Mouse (Mus musculus) brain, embryonic 14.5 days (tissue): ENCODE results near the gene Insl3. TPM values are rescaled to one million over a fixed set of nuclear protein-coding genes. Genes with fewer than 3 reads are reported as not detected.
A peak's percentile ranks its signal among the peaks of the same experiment; 100 is the strongest.

Experiments
- DNase-seq: peaks from one replicate; pipeline ENCODE4 v3.0.0-alpha.2; 2011; ENCODE audit warnings: low read depth
- CTCF ChIP-seq: fragments of 200-500 bp; IDR thresholded peaks from 2 replicates; pipeline ENCODE4 v1.5.1; 2012; ENCODE audit warnings: inconsistent platforms, mild to moderate bottlenecking, moderate library complexity, borderline replicate concordance; ENCODE audit not compliant: insufficient read depth, insufficient read length; ENCODE audit errors: extremely low read depth
- POLR2A ChIP-seq: fragments of 200-500 bp; IDR thresholded peaks from 2 replicates; pipeline ENCODE4 v1.6.1; 2012; ENCODE audit warnings: mild to moderate bottlenecking, inconsistent platforms, borderline replicate concordance; ENCODE audit not compliant: poor library complexity, insufficient read depth, insufficient read length, severe bottlenecking; ENCODE audit errors: extremely low read depth
- polyA plus RNA-seq: library from polyadenylated mRNA; depleted of rRNA; stranded (reverse); fragments of >200 nt; gene quantifications from 2 replicates; pipeline ENCODE4 v1.2.3, GENCODE M21; 2012; rRNA removed

The Insl3 gene
- polyA plus RNA-seq, result 0.60 and 1.1 TPM in 2 replicates

DNA sequence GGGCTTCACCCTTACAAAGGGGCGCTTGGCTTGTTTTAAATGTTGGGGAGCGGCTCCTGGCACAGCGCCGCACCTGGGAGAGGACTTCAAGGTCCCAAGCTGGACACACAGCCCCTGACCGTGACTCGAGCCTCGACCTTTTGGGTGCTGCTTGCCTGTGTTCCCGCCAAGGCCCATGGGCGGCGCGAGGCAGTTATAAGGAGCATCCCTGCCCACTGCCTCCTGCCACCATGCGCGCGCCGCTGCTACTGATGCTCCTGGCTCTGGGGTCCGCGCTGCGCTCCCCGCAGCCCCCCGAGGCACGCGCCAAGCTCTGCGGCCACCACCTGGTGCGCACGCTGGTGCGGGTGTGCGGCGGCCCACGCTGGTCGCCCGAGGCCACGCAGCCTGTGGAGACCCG is at the start of gene Insl3:
TSS of gene Insl3 (plus strand) at position 187 of the 400 bp plus-strand sequence.
- no peak for DNase-seq
- TF ChIP-seq POLR2A (no peak), CTCF (no peak)

GRCm38 (mm10) chr8:71639318-71639717 is 49.7 kb upstream of the Insl3 start:
- no peak for DNase-seq
- TF ChIP-seq POLR2A (no peak), CTCF (no peak)

GRCm38 (mm10) chr8:71645510-71645909 is 43.5 kb upstream of the Insl3 start:
- DNase-seq, result no peak
- TF ChIP-seq CTCF (no peak), POLR2A (no peak)

DNA sequence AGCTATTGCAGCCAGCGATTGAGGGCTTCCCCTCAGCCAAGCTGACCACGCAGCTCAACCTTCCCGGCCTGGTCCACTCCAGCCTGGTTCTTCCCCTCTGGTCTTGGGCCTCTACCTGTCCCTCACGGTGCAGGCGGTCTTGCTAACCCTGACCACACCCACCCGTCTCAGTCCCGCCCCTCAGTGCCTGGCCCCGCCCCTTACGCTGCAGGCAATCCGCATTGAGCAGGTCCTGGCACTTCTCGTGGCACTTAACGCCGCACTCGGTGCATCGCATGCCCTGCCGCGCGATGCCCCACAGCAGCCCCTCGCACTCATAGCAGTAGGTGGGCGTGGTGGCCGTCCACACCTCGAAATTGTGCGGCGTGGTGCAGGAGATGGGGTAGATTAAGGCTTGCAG is 34.4 kb upstream of the Insl3 start:
- TF ChIP-seq CTCF, result no peak
- TF ChIP-seq POLR2A, result no peak
- peak; percentile 56 for DNase-seq

- DNase-seq, result no peak
- TF ChIP-seq CTCF (no peak), POLR2A (no peak)
Measured at GRCm38 (mm10) chr8:71657816-71658215, 31.2 kb upstream of the Insl3 start.

DNA sequence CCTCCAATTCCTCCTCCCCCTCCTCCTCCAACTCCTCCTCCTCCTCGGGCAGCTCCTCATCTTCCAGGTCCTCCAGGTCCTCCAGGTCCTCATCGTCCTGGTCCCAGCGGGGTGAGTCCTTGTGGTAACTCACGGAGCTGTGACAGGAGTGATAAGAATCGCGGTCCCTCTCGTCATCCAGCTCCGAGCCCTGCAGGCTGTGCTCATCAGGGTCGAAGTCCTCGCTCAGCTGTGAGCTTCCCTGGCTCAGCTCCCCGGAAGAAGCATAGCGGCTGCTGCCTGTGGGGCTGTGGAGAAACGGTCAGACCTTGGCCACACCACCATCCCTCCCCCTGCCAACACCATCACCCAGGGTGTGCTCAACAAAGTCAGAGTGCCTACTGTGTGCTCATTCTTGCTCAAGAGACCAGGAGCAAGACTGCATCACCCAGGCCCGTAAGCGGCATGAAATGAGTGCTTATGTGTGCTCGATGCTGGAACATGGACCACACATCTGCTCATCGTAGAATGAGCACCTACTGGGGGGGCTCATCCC is 30.4 kb upstream of the Insl3 start:
- DNase-seq, result no peak
- no peak for TF ChIP-seq POLR2A
- TF ChIP-seq CTCF, result no peak

DNA sequence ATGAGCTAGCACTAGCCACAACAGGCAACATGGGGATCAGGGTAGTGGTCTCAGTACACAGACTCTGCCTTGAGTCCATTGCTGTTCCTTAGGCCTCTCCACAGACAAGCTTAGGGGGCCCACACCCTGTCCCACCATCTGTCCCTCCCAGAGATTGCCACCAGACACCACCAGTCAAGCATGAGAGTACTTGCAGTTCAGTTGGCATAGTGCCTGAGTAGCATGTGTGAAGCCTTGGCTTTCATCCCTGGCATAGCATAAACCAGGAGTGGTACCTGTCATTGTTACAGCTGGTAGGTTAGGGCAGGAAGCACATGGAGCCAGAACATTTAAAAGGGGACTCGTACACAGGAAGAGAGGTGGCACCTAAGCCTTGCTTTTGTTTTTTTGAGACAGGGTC is 29.3 kb upstream of the Insl3 start:
- TF ChIP-seq POLR2A, result no peak
- TF ChIP-seq CTCF, result no peak
- DNase-seq, result peak; percentile 83

- no peak for TF ChIP-seq POLR2A
- TF ChIP-seq CTCF, result peak; percentile 100
- peak; percentile 91 for DNase-seq
Measured at GRCm38 (mm10) chr8:71660325-71661120, 28.5 kb upstream of the Insl3 start.

GRCm38 (mm10) chr8:71665331-71666130 is 23.5 kb upstream of the Insl3 start:
- DNase-seq, result peak; percentile 80
- TF ChIP-seq CTCF (no peak), POLR2A (no peak)

DNA sequence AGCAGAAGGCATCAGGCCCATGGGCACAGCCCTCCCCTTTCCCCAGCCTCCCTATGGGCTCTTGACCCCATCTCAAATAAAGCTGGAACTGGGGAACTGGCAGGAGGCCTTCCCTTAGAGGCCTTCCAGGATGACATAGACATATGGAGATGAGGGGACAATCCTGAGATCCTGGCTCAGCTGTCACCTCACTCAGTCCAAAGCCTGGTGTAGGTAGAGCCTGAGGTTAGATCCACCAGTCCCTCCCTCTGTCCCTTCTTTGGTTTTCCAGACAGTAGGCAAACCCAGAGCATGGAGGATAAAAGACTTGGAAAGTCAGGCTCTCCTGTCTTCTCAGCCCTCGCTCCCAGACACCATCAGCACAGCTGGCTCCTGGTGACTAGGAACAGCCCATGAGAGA is 22.2 kb upstream of the Insl3 start:
- no peak for DNase-seq
- no peak for TF ChIP-seq POLR2A

- DNase-seq, result peak; percentile 64
- TF ChIP-seq POLR2A (no peak), CTCF (no peak)
Measured at GRCm38 (mm10) chr8:71667256-71667655, 21.8 kb upstream of the Insl3 start.
